ENCODE assay signal across 7 mouse cellular contexts in genomic region chr7:16325920-16326606, GRCm38 (mm10). TPM values are rescaled to one million over a fixed set of nuclear protein-coding genes. Genes with fewer than 3 reads are reported as not detected.
DNase-seq lines count a peak whose midpoint lies in the region; ATAC-seq and TF ChIP-seq lines count a peak whose summit lies in the region.

No protein-coding gene starts in this region.

- intact Hi-C loops in heart, postnatal 10 days (cut with DNase I) = loop anchor here (1.0 to 2.0 kb wide), 3 partner anchors 12 to 47 kb away; no protein-coding TSS in a partner anchor

- ATAC-seq in erythroid progenitor cell, adult 5-6 weeks (replicated peaks; ENCODE audit: low FRiP score, poor library complexity, severe bottlenecking) = peak; percentile 93

- TF ChIP-seq CTCF in brain, embryonic 14.5 days (IDR thresholded peaks at IDR 0.05; ENCODE audit: borderline replicate concordance, extremely low read depth, insufficient read depth, insufficient read length) = peak; percentile 73; the same call in 1 of the 2 replicates

- TF ChIP-seq POLR2A in brain, embryonic 14.5 days (IDR thresholded peaks at IDR 0.05; ENCODE audit: borderline replicate concordance, extremely low read depth, insufficient read depth, insufficient read length, poor library complexity, severe bottlenecking) = no peak

- DNase-seq in MN1 (ENCODE audit: low spot score) = peak; percentile 92
- DNase-seq in brain, embryonic 14.5 days (ENCODE audit: low read depth) = peak; percentile 81
- peak; percentile 82 to 84 for DNase-seq in heart, postnatal 10 days
- DNase-seq in kidney, postnatal 25 days = peak; percentile 76 to 77
- DNase-seq in lung, postnatal 25 days (ENCODE audit: low spot score) = peak; percentile 88
- peak; percentile 92 for DNase-seq in retina, embryonic 14.5 days (ENCODE audit: low spot score)

RNA-seq across cellular contexts. Expression of gene Bbc3, which starts 17.9 kb away (rescaled TPM):
- polyA plus RNA-seq in brain, embryonic 14.5 days (2012; rRNA removed) = 26.6 and 27.4 TPM in 2 replicates
- total RNA-seq in erythroid progenitor cell, adult 5-6 weeks (2015; ENCODE audit: low replicate concordance) = 0.42 and 3.2 TPM in 2 replicates
- total RNA-seq in erythroid progenitor cell, adult 5-6 weeks (2017; ENCODE audit: low replicate concordance) = 0.76 and 2.6 TPM in 2 replicates
- total RNA-seq in heart, postnatal 10 days (2021) = 1 to 10 TPM; 9.5 to 9.8 TPM

RNA-seq across cellular contexts. Expression of gene Ccdc9, which starts 39.5 kb away (rescaled TPM):
- polyA plus RNA-seq in brain, embryonic 14.5 days (2012; rRNA removed) = 42.5 and 63.9 TPM in 2 replicates
- 15.1 and 25.6 TPM in 2 replicates for total RNA-seq in erythroid progenitor cell, adult 5-6 weeks (2015; ENCODE audit: low replicate concordance)
- 27.7 and 39.5 TPM in 2 replicates for total RNA-seq in erythroid progenitor cell, adult 5-6 weeks (2017; ENCODE audit: low replicate concordance)
- total RNA-seq in heart, postnatal 10 days (2021) = 10 to 100 TPM; 38.2 to 39.1 TPM

RNA-seq across cellular contexts. Expression of gene Inafm1, which starts 52.6 kb away (rescaled TPM):
- polyA plus RNA-seq in brain, embryonic 14.5 days (2012; rRNA removed) = 50.1 and 52.9 TPM in 2 replicates
- 6.8 and 9.6 TPM in 2 replicates for total RNA-seq in erythroid progenitor cell, adult 5-6 weeks (2015; ENCODE audit: low replicate concordance)
- total RNA-seq in erythroid progenitor cell, adult 5-6 weeks (2017; ENCODE audit: low replicate concordance) = 16.3 and 19.3 TPM in 2 replicates
- 10 to 100 TPM; 15.6 to 15.7 TPM for total RNA-seq in heart, postnatal 10 days (2021)

Comparison
In these comparisons a context has a peak if more than half of its experiments do, and no peak if none do; other contexts are left out.
1. Peak in every context shown above with its lines: DNase-seq and ATAC-seq.